ENCODE assay signal across 12 mouse cellular contexts in the genomic region with DNA sequence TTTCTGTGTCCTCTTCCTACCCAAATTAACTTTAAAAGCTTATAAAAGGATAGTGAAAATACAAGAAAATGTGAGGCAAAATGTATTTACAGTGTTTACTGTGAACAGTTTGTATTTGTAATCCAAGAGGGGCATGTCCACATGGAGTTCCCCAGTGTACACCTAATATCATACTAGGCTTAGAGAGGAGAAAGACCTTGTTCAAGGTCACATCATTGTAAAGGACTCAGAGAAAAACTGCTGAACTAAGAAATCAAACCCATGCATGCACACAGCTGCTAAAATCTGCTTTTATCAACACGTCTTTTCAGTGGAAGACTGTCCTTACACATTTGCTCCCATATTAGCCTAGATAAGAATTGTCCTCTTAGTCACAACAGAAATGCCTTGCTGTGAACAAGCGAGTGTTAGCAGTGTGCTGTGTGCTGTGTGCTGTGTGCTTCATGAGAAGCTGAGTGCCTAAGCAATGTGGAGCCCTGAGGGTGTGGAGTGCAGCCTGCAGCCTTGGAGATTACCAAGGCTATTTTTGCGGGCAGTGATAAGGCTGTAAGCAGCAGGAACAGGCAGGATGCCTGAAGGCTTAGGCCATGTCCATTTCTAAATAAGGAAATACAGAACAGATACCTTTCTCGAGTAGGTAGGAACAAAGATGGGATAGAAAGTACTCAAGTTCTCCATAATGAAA. TPM values are rescaled to one million over a fixed set of nuclear protein-coding genes. Genes with fewer than 3 reads are reported as not detected.
DNase-seq lines count a peak whose midpoint lies in the region; ATAC-seq and TF ChIP-seq lines count a peak whose summit lies in the region.
"Had no signal": no experiment of that assay in that cellular context is flagged by ENCODE, and none has a peak within 500 bp of the region (broad histone marks: within the 10 kb centered on the region; RNA-seq: fewer than 3 reads in every experiment).

No protein-coding gene starts in this region.

- H3K27ac ChIP-seq in heart, embryonic 10.5 days = peak overlapping the region; percentile 89
- H3K27ac ChIP-seq in liver, embryonic 14.5 days = peak overlapping the region; percentile 89
- H3K27ac ChIP-seq: lung, embryonic 15.5 days had no signal

- 17% methylated on average over 4 of the region's 4 CpGs for WGBS in heart, embryonic 10.5 days
- 13% methylated on average over 4 of the region's 4 CpGs for WGBS in liver, embryonic 14.5 days (ENCODE audit: insufficient replicate concordance)

- TF ChIP-seq EP300 in liver, embryonic 14.5 days (IDR thresholded peaks at IDR 0.05; ENCODE audit: low read depth) = peak; percentile 90

- DNase-seq in gastrocnemius, adult 18-20 months (ENCODE audit: low spot score) = peak; percentile 51
- DNase-seq in gastrocnemius, postnatal 14 days = no peak
- peak; percentile 80 for DNase-seq in MEL-GATA-1-ER (ENCODE audit: extremely low read depth, low read depth)
- peak; percentile 95 for DNase-seq in heart, embryonic 10.5 days (ENCODE audit: low spot score)
- peak; percentile 63 to 68 (median 68) for DNase-seq in liver, embryonic 14.5 days (ENCODE audit: low read depth in 3 of 3, low spot score in 3 of 3)
- DNase-seq in retina, postnatal 1 day = no peak
- no peak for DNase-seq in Muller cell, postnatal 12 days (ENCODE audit: inconsistent ontology term)
- no peak for DNase-seq in cerebellum, postnatal 4 days (ENCODE audit: low spot score in 2 of 2)
- DNase-seq: cerebellum, adult 11-12 months; kidney, adult 8-10 months had no signal

- no peaks in the 10 kb centered on the region for H3K27me3 ChIP-seq in heart, embryonic 10.5 days (ENCODE audit: insufficient read depth, poor library complexity, severe bottlenecking)
- no peaks in the 10 kb centered on the region for H3K27me3 ChIP-seq in liver, embryonic 14.5 days (ENCODE audit: control insufficient read depth, insufficient read depth, low read length)
- H3K27me3 ChIP-seq: lung, embryonic 15.5 days had no signal

- TF ChIP-seq CTCF in liver, embryonic 14.5 days (IDR thresholded peaks at IDR 0.05; ENCODE audit: low read depth) = no peak

- no peak overlapping the region for H3K4me3 ChIP-seq in heart, embryonic 10.5 days
- H3K4me3 ChIP-seq in liver, embryonic 14.5 days (ENCODE audit: insufficient read depth in 1 of 2, low read depth in 2 of 2, low read length in 2 of 2) = no peak overlapping the region
- H3K4me3 ChIP-seq: lung, embryonic 15.5 days had no signal

- peak overlapping the region; percentile 49 for H3K4me2 ChIP-seq in liver, embryonic 14.5 days (ENCODE audit: low read depth)
- H3K4me2 ChIP-seq: lung, embryonic 15.5 days had no signal

- H3K36me3 ChIP-seq in heart, embryonic 10.5 days = peaks cover 49% of the 10 kb centered on the region
- H3K36me3 ChIP-seq in liver, embryonic 14.5 days (replicated peaks; ENCODE audit: control insufficient read depth, insufficient read depth, low read depth) = peaks cover 6% of the 10 kb centered on the region

- intact Hi-C loops in gastrocnemius, postnatal 14 days (cut with DNase I; ENCODE audit: low total_unique reads) = no loop called here

- peaks cover 24% of the 10 kb centered on the region for H3K4me1 ChIP-seq in heart, embryonic 10.5 days
- peaks cover 19 to 22% of the 10 kb centered on the region in 2 experiments for H3K4me1 ChIP-seq in liver, embryonic 14.5 days (replicated peaks; ENCODE audit: control insufficient read depth in 2 of 2, insufficient read depth in 2 of 2, low read length in 1 of 2)
- H3K4me1 ChIP-seq: lung, embryonic 15.5 days had no signal

- peak; percentile 100 for ATAC-seq in liver, embryonic 14.5 days (ENCODE audit: insufficient read depth)

- H3K9me3 ChIP-seq in heart, embryonic 10.5 days = no peaks in the 10 kb centered on the region
- no peaks in the 10 kb centered on the region for H3K9me3 ChIP-seq in liver, embryonic 14.5 days (ENCODE audit: control insufficient read depth, low read length)
- H3K9me3 ChIP-seq: lung, embryonic 15.5 days had no signal

- H3K9ac ChIP-seq in liver, embryonic 14.5 days (replicated peaks) = peak overlapping the region; percentile 31
- H3K9ac ChIP-seq: lung, embryonic 15.5 days had no signal

RNA-seq across cellular contexts. Expression of a gene that starts 38.9 kb away (rescaled TPM):
- total RNA-seq in gastrocnemius, adult 18-20 months (2021) = 100 to 1,000 TPM; 191 to 201 TPM
- 10 to 100 TPM; 79.2 to 80.8 TPM for total RNA-seq in gastrocnemius, postnatal 14 days (2021)
- 15.9 and 24.4 TPM in 2 replicates for polyA plus RNA-seq in heart, embryonic 10.5 days (2016; fragmentation: Nextera tagmentation; extraction: Ambion mirVana)
- polyA plus RNA-seq in liver, embryonic 14.5 days (2012; rRNA removed) = 0.10 and 0.15 TPM in 2 replicates
- polyA plus RNA-seq in liver, embryonic 14.5 days (2014; fragmentation: Nextera tagmentation; extraction: Ambion mirVana) = 0.08 and 0.19 TPM in 2 replicates
- total RNA-seq: granulocyte monocyte progenitor cell, adult 5-6 weeks had no signal

Comparison
In these comparisons a context has a peak if more than half of its experiments do, and no peak if none do; other contexts are left out.
1. DNase-seq: peak in gastrocnemius, adult 18-20 months (single experiment), MEL-GATA-1-ER (single experiment), heart, embryonic 10.5 days (single experiment) and liver, embryonic 14.5 days (3 of 3); none in gastrocnemius, postnatal 14 days (single experiment), retina, postnatal 1 day (single experiment), Muller cell, postnatal 12 days (single experiment) and cerebellum, postnatal 4 days (0 of 2).